Mouse (Mus musculus) embryo, embryonic 11 days (tissue): ENCODE results near the gene Tcte2.
"Not testable (repeated sequence)": the region's sequence is repeated elsewhere in the genome, so short reads cannot be mapped to it uniquely, and the experiment has no call there.

Source experiments
- DNase-seq: peaks from one replicate; pipeline ENCODE4 v3.0.0-alpha.2; 2015

Gene Tcte2

GRCm38 (mm10) chr17:13681686-13682085, 79.9 kb downstream of the Tcte2 start:
- DNase-seq: no peak

GRCm38 (mm10) chr17:13681126-13681525, 80.5 kb downstream of the Tcte2 start:
- no peak for DNase-seq

- DNase-seq: no peak
These were observed 81.3 kb downstream of the Tcte2 start for GRCm38 (mm10) chr17:13680318-13680717.

GRCm38 (mm10) chr17:13679725-13680124, 81.9 kb downstream of the Tcte2 start:
- no peak for DNase-seq

GRCm38 (mm10) chr17:13677225-13678148, 84.1 kb downstream of the Tcte2 start:
- DNase-seq: no peak

GRCm38 (mm10) chr17:13676099-13676498, 85.5 kb downstream of the Tcte2 start:
- DNase-seq: not testable (repeated sequence)

- DNase-seq: peak; percentile 48
These were observed 86.0 kb downstream of the Tcte2 start for GRCm38 (mm10) chr17:13675630-13676029.

- DNase-seq: no peak
These were observed 86.8 kb downstream of the Tcte2 start for GRCm38 (mm10) chr17:13674695-13675306.

GRCm38 (mm10) chr17:13671732-13672131, 89.9 kb downstream of the Tcte2 start:
- DNase-seq: no peak

GRCm38 (mm10) chr17:13670227-13670626, 91.4 kb downstream of the Tcte2 start:
- no peak for DNase-seq

- no peak for DNase-seq
These were observed 92.4 kb downstream of the Tcte2 start for GRCm38 (mm10) chr17:13669206-13669605.

GRCm38 (mm10) chr17:13668052-13669015, 93.3 kb downstream of the Tcte2 start:
- peak; percentile 77 for DNase-seq

GRCm38 (mm10) chr17:13667006-13667405, 94.6 kb downstream of the Tcte2 start:
- DNase-seq: no peak

- DNase-seq: no peak
These were observed 95.9 kb downstream of the Tcte2 start for GRCm38 (mm10) chr17:13665731-13666130.

GRCm38 (mm10) chr17:13663386-13664166, 98.0 kb downstream of the Tcte2 start:
- DNase-seq: no peak
